Mouse (Mus musculus) B cell, adult (primary cell): Measurements from ENCODE around the gene Rnf144a. TPM values are rescaled to one million over a fixed set of nuclear protein-coding genes. Genes with fewer than 3 reads are reported as not detected.

ENCODE experiments used
- total RNA-seq: library from RNA; stranded (reverse); gene quantifications from 4 replicates; pipeline ENCODE4 v1.2.4, GENCODE M21; 2023; ENCODE audit not compliant: inconsistent age

Rnf144a gene
- 74.8 to 82.2 TPM (median 81.6 TPM) in 4 replicates for total RNA-seq

GRCm38 (mm10) chr12:26415104-26415771 lies at the start of gene Rnf144a:
Gene Rnf144a, minus strand, starts transcription at chr12:26415254.

GRCm38 (mm10) chr12:26456028-26456698 lies 41.1 kb upstream of the Rnf144a start, which contains the start of gene Rsad2:
Gene Rsad2, minus strand, starts transcription at chr12:26456452.

Other genes starting within 250 kb of the Rnf144a start
- gene Rsad2, start 41.2 kb upstream of the Rnf144a start, total RNA-seq: 1.5 to 5.9 TPM (median 3.3 TPM) in 4 replicates
- gene Cmpk2, start 54.0 kb upstream of the Rnf144a start, total RNA-seq: 10.7 to 21.6 TPM (median 17.0 TPM) in 4 replicates